Mouse (Mus musculus) thymus, adult 2 months (tissue): ENCODE results near the gene Sec22a.

Source experiments
- CTCF ChIP-seq: fragments of 200-500 bp; IDR thresholded peaks from 2 replicates; pipeline ENCODE4 v1.5.1; 2012; ENCODE audit warnings: mild to moderate bottlenecking, control low read depth, low read length, moderate library complexity, borderline replicate concordance; ENCODE audit not compliant: control insufficient read depth, poor library complexity, insufficient read depth; ENCODE audit errors: extremely low read depth
- POLR2A ChIP-seq: fragments of 200-500 bp; IDR thresholded peaks from 2 replicates; pipeline ENCODE4 v1.6.1; 2012; ENCODE audit warnings: mild to moderate bottlenecking, low read length, control low read depth, moderate library complexity; ENCODE audit not compliant: control insufficient read depth, poor library complexity, insufficient read depth; ENCODE audit errors: extremely low read depth

- TF ChIP-seq CTCF: no peak
- no peak for TF ChIP-seq POLR2A
These were observed 61.1 kb downstream of the Sec22a start for GRCm38 (mm10) chr16:35302441-35303280.
